Mouse (Mus musculus) forebrain, embryonic 12.5 days (tissue): ENCODE measurements around the gene Elk4. TPM values are rescaled to one million over a fixed set of nuclear protein-coding genes. Genes with fewer than 3 reads are reported as not detected.

Experiments used
- ATAC-seq: fragments of 200-750 bp; cut with Nextera tagmentation; 2 replicates; pipeline ENCODE4 v1.8.0; 2017; ENCODE audit warnings: moderate TSS enrichment; ENCODE audit not compliant: low FRiP score
- H3K27ac ChIP-seq: fragments of 300-500 bp; sonication (generic); 2 replicates; pipeline ENCODE4 v1.5.1; 2016; ENCODE audit warnings: mild to moderate bottlenecking
- H3K27me3 ChIP-seq: fragments of 300-500 bp; sonication (generic); 2 replicates; pipeline ENCODE4 v1.6.1; 2016; ENCODE audit warnings: mild to moderate bottlenecking
- H3K36me3 ChIP-seq: fragments of 300-500 bp; sonication (generic); replicated peaks from 2 replicates; pipeline ENCODE4 v1.6.1; 2016; ENCODE audit warnings: mild to moderate bottlenecking
- H3K4me1 ChIP-seq: fragments of 300-500 bp; sonication (generic); 2 replicates; pipeline ENCODE4 v1.6.1; 2016
- H3K4me2 ChIP-seq: fragments of 300-500 bp; sonication (generic); 2 replicates; pipeline ENCODE4 v1.6.1; 2016; ENCODE audit warnings: mild to moderate bottlenecking, moderate library complexity
- H3K4me3 ChIP-seq: fragments of 300-500 bp; sonication (generic); replicated peaks from 2 replicates; pipeline ENCODE4 v1.5.1; 2016; ENCODE audit warnings: mild to moderate bottlenecking
- H3K9ac ChIP-seq: fragments of 300-500 bp; sonication (generic); 2 replicates; pipeline ENCODE4 v1.6.1; 2016; ENCODE audit warnings: mild to moderate bottlenecking
- H3K9me3 ChIP-seq: fragments of 300-500 bp; sonication (generic); 2 replicates; pipeline ENCODE4 v1.6.1; 2016
- WGBS: fragments of 180-500 bp; shearing (Covaris S2); methylation state at CpG from one replicate; pipeline ENCODE4 v1.1.7; 2016; 5-methylcytosine and 5-hydroxymethylcytosine counted together
- polyA plus RNA-seq: library from polyadenylated mRNA; unstranded; fragments of >200 nt; fragmentation: Nextera tagmentation; extraction: Ambion mirVana; gene quantifications from 2 replicates; pipeline ENCODE4 v1.2.1, GENCODE M21; 2016

Gene Elk4
- polyA plus RNA-seq, 1 experiment from 2014 or later = 19.9 TPM

DNA sequence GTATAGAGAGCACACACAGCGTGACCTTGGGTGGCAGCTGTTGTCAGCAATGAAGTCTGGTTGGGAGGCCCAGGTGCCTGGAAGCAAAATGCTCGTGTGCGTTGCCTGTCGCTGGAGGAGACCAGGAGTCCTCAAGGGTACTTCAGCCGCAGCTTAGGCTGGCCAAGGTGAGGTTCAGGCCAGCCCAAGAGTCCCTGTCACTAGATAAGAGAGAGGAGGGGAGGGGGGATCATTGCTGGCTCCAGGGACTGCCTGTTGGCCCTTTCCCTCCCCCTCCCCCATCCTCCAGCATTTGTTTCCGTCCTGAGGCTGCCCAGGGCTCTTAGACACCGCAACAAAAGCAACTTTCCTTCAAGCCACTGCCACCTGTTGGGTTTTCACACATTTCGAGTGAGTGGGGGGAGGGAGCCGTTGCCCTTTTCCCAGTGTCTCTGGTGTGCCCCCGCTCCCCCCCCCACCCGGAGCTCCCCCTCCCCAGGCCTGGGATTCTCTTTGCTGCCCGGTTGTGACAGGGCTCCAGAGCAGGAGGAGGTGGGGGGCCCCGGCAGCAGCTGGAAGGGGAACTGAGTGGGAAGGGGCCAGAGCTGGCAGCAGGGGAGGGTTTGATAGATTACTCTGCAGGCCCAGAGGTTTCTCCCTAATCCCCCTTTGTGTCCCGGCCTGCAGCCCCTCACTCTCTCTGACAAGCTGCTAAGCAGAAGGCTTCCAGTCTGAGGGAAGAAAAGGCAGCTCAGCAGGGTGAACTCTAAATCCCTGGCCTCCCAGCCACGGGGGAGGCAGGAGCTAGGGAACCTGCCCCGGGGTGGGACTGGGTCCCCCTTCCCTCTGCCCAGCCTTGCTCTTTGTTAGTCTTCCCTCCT, 36.5 kb upstream of the Elk4 start:
- no peaks in the 10 kb centered on the region for H3K36me3 ChIP-seq
- H3K27me3 ChIP-seq = peaks cover 9% of the 10 kb centered on the region; the same call in 1 of the 2 replicates
- H3K4me1 ChIP-seq = peaks cover 94% of the 10 kb centered on the region
- H3K4me2 ChIP-seq = peak overlapping the region; percentile 42
- peak; percentile 84 for ATAC-seq
- peak overlapping the region; percentile 5; the same call in 1 of the 2 replicates for H3K9ac ChIP-seq
- H3K9me3 ChIP-seq = no peaks in the 10 kb centered on the region
- peak overlapping the region; percentile 11; the same call in 1 of the 2 replicates for H3K4me3 ChIP-seq
- WGBS = 4% methylated on average over 16 of the region's 16 CpGs
- peak overlapping the region; percentile 95 for H3K27ac ChIP-seq

DNA sequence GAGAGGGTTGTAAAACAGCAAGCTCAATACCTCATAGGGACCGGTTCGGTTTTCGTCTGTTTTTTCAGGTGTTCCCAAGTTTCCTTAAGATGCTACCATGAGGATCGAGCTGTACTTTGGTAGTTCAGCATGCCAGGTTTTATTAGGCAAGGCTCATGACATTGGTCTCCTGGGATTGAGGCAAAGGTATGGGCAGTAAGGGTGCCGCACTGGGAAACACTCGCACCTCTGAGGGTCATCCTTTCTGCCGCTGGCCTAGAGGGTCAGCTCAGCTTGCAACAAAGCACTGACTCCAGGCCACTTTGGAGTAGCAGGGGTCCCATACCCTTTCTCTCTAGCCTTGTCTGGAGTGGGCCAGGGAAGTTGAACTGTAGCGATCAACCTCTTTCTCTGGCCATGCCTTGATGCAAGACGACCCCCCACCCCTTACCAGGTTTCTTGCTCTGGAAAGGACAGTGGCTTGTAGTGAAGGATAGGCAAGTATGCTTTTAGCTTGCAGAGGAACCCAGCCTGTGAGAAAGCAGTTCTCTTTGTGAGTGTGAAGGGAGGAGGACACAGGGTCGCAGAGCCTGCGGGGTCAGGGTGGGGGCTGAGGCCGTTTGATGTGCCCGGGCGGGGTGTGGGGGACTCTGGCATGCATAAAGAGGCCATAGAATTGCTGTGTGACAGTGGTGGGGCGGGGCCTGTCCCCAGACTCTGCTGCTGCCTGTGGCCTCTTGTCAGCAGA, 35.5 kb upstream of the Elk4 start:
- no peaks in the 10 kb centered on the region for H3K9me3 ChIP-seq
- no peaks in the 10 kb centered on the region for H3K36me3 ChIP-seq
- 4% methylated on average over 14 of the region's 15 CpGs for WGBS
- H3K27ac ChIP-seq = peak overlapping the region; percentile 95
- no peak overlapping the region for H3K4me3 ChIP-seq
- peak; percentile 63 for ATAC-seq
- peak overlapping the region; percentile 42 for H3K4me2 ChIP-seq
- peaks cover 91% of the 10 kb centered on the region for H3K4me1 ChIP-seq
- 0 out of 2 replicates have a peak, but pooled peaks cover 3% of the 10 kb centered on the region for H3K27me3 ChIP-seq
- peak overlapping the region; percentile 5; the same call in 1 of the 2 replicates for H3K9ac ChIP-seq

DNA sequence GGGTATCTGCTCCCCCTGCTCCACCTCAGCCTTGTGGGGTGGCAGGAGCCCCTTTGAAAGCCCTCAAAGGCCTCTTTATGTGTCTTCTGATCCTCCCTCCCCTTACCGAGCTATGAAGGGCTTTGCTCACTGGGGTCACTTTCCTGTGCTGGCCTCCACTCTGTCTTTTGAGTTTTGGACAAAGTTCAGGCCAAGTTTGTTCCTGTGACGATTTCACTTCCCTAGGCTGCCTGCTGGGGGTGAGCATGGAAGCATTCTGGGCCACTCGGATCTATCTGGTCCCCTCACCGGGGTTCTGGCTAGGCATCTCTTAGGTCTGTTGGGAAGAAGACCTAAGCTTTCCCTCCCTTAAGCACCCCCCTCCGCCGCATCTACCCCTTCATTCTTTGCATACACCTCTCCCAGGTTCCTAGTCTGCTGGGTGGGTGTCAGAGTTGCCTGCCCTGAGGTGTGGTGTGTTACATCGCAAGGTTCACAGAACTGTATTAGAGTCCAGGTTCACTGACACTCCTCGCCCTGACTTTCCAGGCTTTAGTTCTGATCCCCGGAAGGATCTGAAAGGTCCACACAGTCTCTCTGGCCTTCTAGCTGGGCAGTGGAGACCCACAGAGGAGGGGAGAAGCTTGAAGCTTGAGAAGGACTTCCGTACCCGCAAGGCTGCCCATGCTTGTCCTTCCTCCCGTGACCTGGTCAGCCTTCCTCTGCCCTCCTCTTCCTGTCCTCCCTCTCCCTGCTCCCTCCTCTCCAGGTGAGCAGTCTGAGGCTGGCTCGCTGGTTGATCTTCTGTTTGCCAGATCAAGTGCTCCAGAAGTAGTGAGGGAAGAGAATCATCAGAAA, 34.7 kb upstream of the Elk4 start:
- Histone ChIP-seq H3K9ac (peak overlapping the region; percentile 5; the same call in 1 of the 2 replicates), H3K27ac (peak overlapping the region; percentile 95), H3K36me3 (no peaks in the 10 kb centered on the region), H3K4me2 (peak overlapping the region; percentile 42), H3K9me3 (no peaks in the 10 kb centered on the region), H3K4me1 (peaks cover 83% of the 10 kb centered on the region), H3K27me3 (0 out of 2 replicates have a peak, but pooled peaks cover 3% of the 10 kb centered on the region), H3K4me3 (no peak overlapping the region)
- no peak for ATAC-seq
- 13% methylated on average over 13 of the region's 13 CpGs for WGBS

DNA sequence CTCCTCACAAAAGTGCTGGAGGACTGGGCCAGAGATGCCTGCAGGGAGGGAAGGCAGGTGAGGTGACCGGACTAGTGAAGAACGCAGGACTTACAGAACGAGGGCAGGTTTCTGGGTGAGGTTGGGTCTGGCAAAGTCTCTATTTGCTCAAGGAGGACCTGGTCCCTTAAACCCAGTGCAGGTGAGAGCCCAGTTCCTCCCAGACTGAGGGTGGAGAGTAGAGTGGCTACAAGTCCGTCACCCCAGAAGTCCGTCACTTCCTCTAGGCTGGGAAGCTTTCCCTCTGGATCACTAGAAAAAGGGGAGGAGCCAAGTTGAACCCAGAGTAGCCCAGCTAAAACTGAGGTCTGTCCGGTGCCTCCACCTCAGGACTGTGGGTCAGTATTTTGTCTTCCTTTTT, 33.4 kb upstream of the Elk4 start:
- no peak overlapping the region for H3K9ac ChIP-seq

DNA sequence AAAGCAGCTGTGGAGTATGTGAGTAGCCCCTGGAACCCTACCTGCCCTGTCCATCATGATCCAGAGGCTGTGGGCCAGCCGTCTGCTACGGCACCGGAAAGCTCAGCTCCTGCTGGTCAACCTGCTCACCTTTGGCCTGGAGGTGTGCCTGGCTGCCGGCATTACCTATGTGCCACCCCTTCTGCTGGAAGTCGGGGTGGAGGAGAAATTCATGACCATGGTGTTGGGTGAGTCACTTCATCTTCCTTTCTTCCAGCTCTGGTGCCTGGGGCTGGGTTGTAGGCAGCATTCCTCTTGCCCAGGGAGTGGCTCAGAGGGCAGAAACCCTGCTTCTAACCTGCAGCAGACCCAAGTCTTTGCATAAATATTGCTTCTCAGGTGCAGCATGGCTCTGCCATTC, 30.5 kb upstream of the Elk4 start:
- Histone ChIP-seq H3K36me3 (no peaks in the 10 kb centered on the region), H3K27ac (no peak overlapping the region), H3K9ac (no peak overlapping the region), H3K4me2 (no peak overlapping the region), H3K9me3 (no peaks in the 10 kb centered on the region), H3K4me3 (no peak overlapping the region), H3K27me3 (no peaks in the 10 kb centered on the region), H3K4me1 (peaks cover 44% of the 10 kb centered on the region)
- ATAC-seq = no peak
- 93% methylated on average over 5 of the region's 5 CpGs for WGBS

More for the DNA sequence above, 33.4 kb upstream of the Elk4 start:
- Histone ChIP-seq H3K36me3 (no peaks in the 10 kb centered on the region), H3K27ac (no peak overlapping the region), H3K9me3 (no peaks in the 10 kb centered on the region), H3K4me2 (no peak overlapping the region), H3K27me3 (no peaks in the 10 kb centered on the region), H3K4me3 (no peak overlapping the region), H3K4me1 (peaks cover 70% of the 10 kb centered on the region)
- WGBS = 80% methylated on average over 6 of the region's 6 CpGs
- ATAC-seq = no peak

DNA sequence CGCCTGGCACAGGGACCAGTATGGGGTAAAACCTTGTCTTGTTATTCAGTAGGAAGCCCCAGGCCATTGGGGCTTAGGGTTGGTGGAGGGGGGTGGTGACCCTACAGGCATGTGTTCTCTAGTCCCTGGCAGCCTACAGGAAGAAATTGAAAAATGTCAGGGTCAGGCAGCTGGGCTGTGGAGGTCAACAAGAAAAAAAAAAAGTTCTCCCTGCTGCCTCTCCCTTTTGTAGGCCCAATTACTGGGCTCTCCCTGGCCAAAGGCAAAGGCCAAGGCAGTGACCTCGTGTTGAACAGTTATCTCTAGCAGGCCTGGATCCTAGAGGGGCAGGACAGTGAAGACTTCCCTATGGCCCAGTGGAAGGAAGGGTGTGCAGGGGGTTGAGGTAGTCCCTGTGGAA, 26.9 kb upstream of the Elk4 start:
- Histone ChIP-seq H3K9ac (no peak overlapping the region), H3K27me3 (no peaks in the 10 kb centered on the region), H3K36me3 (no peaks in the 10 kb centered on the region), H3K4me1 (peaks cover 17% of the 10 kb centered on the region), H3K27ac (no peak overlapping the region), H3K4me2 (no peak overlapping the region), H3K4me3 (no peak overlapping the region), H3K9me3 (no peaks in the 10 kb centered on the region)
- 26% methylated on average over 2 of the region's 2 CpGs for WGBS
- no peak for ATAC-seq

DNA sequence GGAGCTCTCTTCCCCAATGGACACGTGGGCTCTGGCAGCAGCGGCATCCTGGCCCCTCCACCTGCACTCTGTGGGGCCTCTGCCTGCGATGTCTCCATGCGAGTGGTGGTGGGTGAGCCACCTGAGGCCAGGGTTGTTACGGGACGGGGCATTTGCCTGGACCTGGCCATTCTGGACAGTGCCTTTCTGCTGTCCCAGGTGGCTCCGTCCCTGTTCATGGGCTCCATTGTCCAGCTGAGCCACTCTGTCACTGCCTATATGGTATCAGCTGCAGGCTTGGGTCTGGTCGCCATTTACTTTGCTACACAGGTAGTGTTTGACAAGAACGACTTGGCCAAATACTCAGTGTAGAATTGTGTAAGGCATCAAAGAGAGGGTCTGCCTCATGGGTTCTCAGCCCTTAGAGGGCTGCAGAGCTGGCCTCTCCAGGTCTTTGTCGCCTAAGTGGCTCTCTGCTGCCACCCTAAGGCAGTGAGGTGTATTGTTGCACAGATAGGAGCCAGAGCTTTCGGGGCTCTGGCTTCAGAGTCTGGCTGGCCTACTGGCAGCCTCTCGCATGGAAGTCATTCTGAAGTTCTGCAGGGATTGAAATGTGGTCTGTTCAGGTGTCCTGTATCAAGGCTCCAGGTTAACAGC, 25.9 kb upstream of the Elk4 start:
- H3K9me3 ChIP-seq = no peaks in the 10 kb centered on the region
- H3K9ac ChIP-seq = no peak overlapping the region
- no peaks in the 10 kb centered on the region for H3K27me3 ChIP-seq
- H3K36me3 ChIP-seq = no peaks in the 10 kb centered on the region
- no peak overlapping the region for H3K4me2 ChIP-seq
- H3K4me1 ChIP-seq = peaks cover 6% of the 10 kb centered on the region
- 47% methylated on average over 12 of the region's 12 CpGs for WGBS
- H3K4me3 ChIP-seq = no peak overlapping the region
- H3K27ac ChIP-seq = 0 out of 2 replicates have a peak overlapping the region, but pooled peaks have one; percentile 25
- peak; percentile 73 for ATAC-seq

DNA sequence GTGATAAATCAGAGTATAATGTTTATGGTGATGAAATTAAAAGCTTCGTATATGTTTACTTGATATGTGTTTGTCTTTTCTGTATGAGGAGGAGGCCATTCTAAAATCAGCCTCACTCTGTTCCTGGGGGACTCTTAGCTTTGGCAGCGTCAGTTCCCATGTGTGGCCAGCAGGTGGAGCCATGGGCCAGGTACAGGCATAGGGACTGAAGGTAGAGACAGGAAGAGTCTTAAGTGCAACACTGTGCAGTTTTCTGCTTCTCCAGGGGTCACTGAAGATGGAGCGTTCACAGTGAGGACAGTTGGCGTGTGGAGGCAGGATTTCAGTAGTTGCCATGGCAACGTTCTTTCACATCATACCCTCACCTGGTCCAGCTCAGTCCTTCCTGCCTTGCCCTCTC, 24.5 kb upstream of the Elk4 start:
- H3K27ac ChIP-seq = no peak overlapping the region
- peaks cover 5% of the 10 kb centered on the region for H3K4me1 ChIP-seq
- no peaks in the 10 kb centered on the region for H3K9me3 ChIP-seq
- no peaks in the 10 kb centered on the region for H3K36me3 ChIP-seq
- ATAC-seq = peak; percentile 61; the same call in 1 of the 2 replicates
- 10% methylated on average over 5 of the region's 5 CpGs for WGBS
- H3K27me3 ChIP-seq = no peaks in the 10 kb centered on the region
- H3K9ac ChIP-seq = no peak overlapping the region
- no peak overlapping the region for H3K4me2 ChIP-seq
- H3K4me3 ChIP-seq = no peak overlapping the region

DNA sequence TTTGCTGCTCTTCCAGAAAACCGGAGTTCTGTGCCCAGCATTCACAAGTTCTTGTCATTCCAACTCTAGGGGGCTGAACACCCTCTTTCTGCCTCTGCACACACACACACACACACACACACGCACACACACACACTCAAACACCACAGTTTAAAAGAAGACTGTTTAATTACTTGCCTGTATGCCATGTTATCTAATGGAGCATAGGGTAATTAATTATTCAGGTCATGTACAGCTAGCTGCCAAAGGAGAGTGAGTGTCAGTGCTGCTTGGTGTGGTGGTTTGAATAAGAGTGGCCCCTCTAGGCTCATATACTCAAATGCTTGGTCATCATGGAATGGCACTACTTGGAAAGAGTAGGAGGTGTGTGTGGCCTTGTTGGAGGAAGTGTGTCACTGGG, 23.6 kb upstream of the Elk4 start:
- Histone ChIP-seq H3K27me3 (no peaks in the 10 kb centered on the region), H3K9ac (no peak overlapping the region), H3K4me1 (peaks cover 5% of the 10 kb centered on the region), H3K4me2 (no peak overlapping the region), H3K4me3 (no peak overlapping the region), H3K9me3 (no peaks in the 10 kb centered on the region), H3K36me3 (no peaks in the 10 kb centered on the region), H3K27ac (no peak overlapping the region)
- 80% methylated on average over 2 of the region's 2 CpGs for WGBS
- no peak for ATAC-seq

DNA sequence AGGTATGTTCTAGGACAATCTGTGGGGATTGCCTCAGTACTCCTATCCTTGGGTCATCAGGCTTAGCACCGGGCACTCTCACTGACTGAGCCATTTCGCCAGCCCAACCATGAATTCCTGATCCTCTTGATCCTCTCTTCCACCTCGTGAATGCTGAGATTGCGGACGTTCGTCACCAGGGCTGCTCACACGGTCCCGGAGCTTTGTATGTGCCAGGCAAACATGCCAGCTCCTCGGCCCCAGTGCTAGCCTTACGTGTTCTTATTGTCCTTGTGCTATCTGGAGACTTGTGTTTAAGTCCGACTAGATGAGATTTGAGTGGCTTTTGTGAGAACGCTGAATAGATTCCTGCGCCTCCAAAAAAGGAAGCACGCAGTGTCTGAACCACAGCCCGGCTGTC, 20.0 kb upstream of the Elk4 start:
- Histone ChIP-seq H3K27ac (no peak overlapping the region), H3K4me1 (peaks cover 5% of the 10 kb centered on the region), H3K27me3 (no peaks in the 10 kb centered on the region), H3K4me2 (no peak overlapping the region), H3K36me3 (no peaks in the 10 kb centered on the region), H3K9me3 (no peaks in the 10 kb centered on the region), H3K9ac (no peak overlapping the region), H3K4me3 (no peak overlapping the region)
- ATAC-seq = no peak
- WGBS = 73% methylated on average over 15 of the region's 15 CpGs

DNA sequence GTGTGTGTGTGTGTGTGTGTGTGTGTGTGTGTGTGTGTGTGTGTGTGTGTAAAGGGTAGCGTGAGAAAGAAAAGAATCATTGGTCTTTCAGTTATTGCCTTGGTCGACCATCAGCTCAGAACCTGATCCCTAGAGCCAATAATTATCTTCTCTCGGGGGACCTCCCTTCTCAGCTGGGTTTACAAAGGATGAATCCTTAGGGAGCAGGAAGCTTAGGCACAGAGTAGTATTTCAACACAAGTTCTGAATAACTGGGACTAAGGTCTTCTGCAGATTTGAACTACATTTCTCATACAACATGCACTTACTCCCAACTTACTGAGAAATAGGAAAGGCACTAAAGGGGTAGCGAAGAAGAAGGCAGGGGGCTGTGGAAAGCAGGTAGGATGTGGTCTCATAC, 17.9 kb upstream of the Elk4 start:
- H3K9ac ChIP-seq = no peak overlapping the region
- H3K4me1 ChIP-seq = no peaks in the 10 kb centered on the region
- ATAC-seq = no peak
- no peaks in the 10 kb centered on the region for H3K27me3 ChIP-seq
- no peaks in the 10 kb centered on the region for H3K36me3 ChIP-seq
- 83% methylated on average over 4 of the region's 4 CpGs for WGBS
- H3K4me2 ChIP-seq = no peak overlapping the region
- no peaks in the 10 kb centered on the region for H3K9me3 ChIP-seq
- no peak overlapping the region for H3K27ac ChIP-seq
- no peak overlapping the region for H3K4me3 ChIP-seq
